Mouse (Mus musculus): Measurements from ENCODE around the gene Card19.

The Card19 gene

GRCm38 (mm10) chr13:49242321-49243065 is 26.7 kb upstream of the Card19 start:
- ChIA-PET CTCF (interaction anchor here in 2 of 4 experiments (0.7 to 1.2 kb wide), 2 partner anchors 8 to 169 kb away, joined by 3 to 6 read pairs; no protein-coding TSS in a partner anchor), POLR2A (interaction anchor here in 2 of 4 experiments (0.6 to 1.2 kb wide), 6 partner anchors 11 to 95 kb away, joined by 3 to 14 read pairs (median 5); partner anchors contain the start of gene Wnk2 (in 1 of the 2))

- CTCF ChIA-PET: interaction anchor here in 2 of 4 experiments (0.6 to 1.0 kb wide), 2 partner anchors 18 kb away, joined by 3 to 11 read pairs; no protein-coding TSS in a partner anchor
These were observed 22.9 kb upstream of the Card19 start for GRCm38 (mm10) chr13:49238737-49239136.

GRCm38 (mm10) chr13:49237617-49238016 is 21.8 kb upstream of the Card19 start:
- ChIA-PET POLR2A (interaction anchor here in 3 of 4 experiments (0.6 to 2.6 kb wide), 9 partner anchors 9 to 141 kb away, joined by 3 to 9 read pairs (median 3); partner anchors contain the start of gene Card19 (in 1 of the 3)), CTCF (interaction anchor here in 2 of 4 experiments (0.7 to 1.0 kb wide), 3 partner anchors 9 to 67 kb away, joined by 3 to 11 read pairs (median 4); no protein-coding TSS in a partner anchor)

More at GRCm38 (mm10) chr13:49238737-49239136, 22.9 kb upstream of the Card19 start:
- POLR2A ChIA-PET: interaction anchor here in 2 of 4 experiments (1.1 to 2.6 kb wide), 4 partner anchors 9 to 140 kb away, joined by 3 to 9 read pairs (median 6); no protein-coding TSS in a partner anchor

DNA sequence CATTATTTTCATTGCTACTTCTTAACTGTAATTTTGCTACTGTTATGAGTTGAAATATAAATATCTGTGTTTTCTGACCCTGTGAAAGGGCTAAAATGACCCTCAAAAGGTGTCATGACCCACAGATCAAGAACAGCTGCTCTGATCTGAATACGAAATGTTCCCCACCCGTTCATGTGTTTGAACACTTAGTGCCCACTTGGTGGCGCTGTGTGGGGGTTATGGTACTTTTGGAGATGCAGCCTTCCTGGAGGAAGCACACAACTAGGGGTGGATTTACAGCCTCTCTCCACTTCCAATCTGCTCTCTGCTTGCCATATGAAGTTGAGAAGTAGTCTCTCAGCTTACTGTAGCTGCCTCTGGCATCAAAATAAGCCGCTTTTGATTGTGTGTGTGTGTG is 18.9 kb upstream of the Card19 start:
- ChIA-PET POLR2A (no interaction called here), CTCF (interaction anchor here in 1 of 4 experiments (1.0 kb wide), 1 partner anchor 8 kb away, joined by 3 read pairs; no protein-coding TSS in a partner anchor)

GRCm38 (mm10) chr13:49233792-49234572 is 18.1 kb upstream of the Card19 start:
- ChIA-PET POLR2A (no interaction called here), CTCF (interaction anchor here in 1 of 4 experiments (1.0 kb wide), 1 partner anchor 9 kb away, joined by 3 read pairs; no protein-coding TSS in a partner anchor)

GRCm38 (mm10) chr13:49225633-49226032 is 9.8 kb upstream of the Card19 start:
- ChIA-PET CTCF (interaction anchor here in 2 of 4 experiments (0.6 to 1.5 kb wide), 4 partner anchors 20 to 224 kb away, joined by 3 to 4 read pairs (median 4); no protein-coding TSS in a partner anchor), POLR2A (interaction anchor here in 3 of 4 experiments (0.7 to 1.3 kb wide), 6 partner anchors 10 to 22 kb away, joined by 3 to 6 read pairs (median 3); partner anchors contain the start of gene Card19 (in 2 of the 3))

GRCm38 (mm10) chr13:49225159-49225558 is 9.3 kb upstream of the Card19 start:
- ChIA-PET POLR2A (interaction anchor here in 3 of 4 experiments (1.1 to 2.0 kb wide), 8 partner anchors 9 to 346 kb away, joined by 3 to 7 read pairs (median 4); partner anchors contain the start of gene Card19 (in 2 of the 3)), CTCF (interaction anchor here in 1 of 4 experiments (1.5 kb wide), 1 partner anchor 224 kb away, joined by 4 read pairs; no protein-coding TSS in a partner anchor)

DNA sequence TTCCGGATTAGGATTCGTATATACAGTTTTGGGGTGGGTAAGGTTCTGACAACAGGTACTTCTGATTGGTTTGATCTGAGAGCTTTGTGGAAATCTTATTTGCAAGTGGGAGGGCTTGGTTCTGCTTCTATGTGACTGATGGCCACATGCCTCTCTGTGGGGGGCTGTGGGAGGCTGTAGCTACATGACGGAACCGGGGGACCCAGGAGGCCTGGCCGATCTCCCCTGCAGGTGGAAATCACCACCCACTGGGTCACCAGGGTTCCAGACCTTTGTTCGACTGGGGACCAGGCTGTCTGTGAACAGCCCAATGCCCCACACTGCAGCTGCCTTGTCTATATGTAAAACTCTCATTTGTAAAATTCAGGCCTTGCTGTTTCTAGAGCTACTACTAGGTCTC is 8.9 kb upstream of the Card19 start:
- ChIA-PET CTCF (interaction anchor here in 1 of 4 experiments (1.0 kb wide), 1 partner anchor 11 kb away, joined by 3 read pairs; no protein-coding TSS in a partner anchor), POLR2A (interaction anchor here in 3 of 4 experiments (0.5 to 2.0 kb wide), 10 partner anchors 9 to 557 kb away, joined by 3 to 7 read pairs (median 4); partner anchors contain the start of genes Card19 (in 2 of the 3), Bicd2 (in 1 of the 3) and Ippk (in 1 of the 3))

DNA sequence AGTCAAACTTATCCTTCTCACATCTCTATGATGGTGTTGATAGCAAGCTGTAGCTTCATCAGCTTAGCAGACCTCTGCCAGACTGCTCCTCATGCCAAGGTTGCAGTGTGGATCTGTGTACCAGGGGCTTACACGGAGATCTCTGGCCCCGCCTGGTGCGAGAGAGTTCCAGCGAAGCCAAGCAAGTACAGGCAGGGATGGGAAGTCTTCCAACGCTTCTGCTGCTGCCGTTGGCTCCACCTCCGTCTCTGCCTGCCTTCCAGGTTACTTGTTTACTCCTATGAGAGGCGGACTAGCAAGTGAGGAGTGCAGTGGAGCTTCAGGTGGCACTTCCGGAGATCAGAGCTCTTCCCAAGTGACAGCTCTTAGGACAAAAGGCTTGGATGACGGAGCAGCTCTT is 8.5 kb upstream of the Card19 start:
- ChIA-PET CTCF (interaction anchor here in 2 of 4 experiments (1.0 kb wide), 2 partner anchors 11 to 24 kb away, joined by 3 to 4 read pairs; no protein-coding TSS in a partner anchor), POLR2A (interaction anchor here in 3 of 4 experiments (0.5 to 2.0 kb wide), 9 partner anchors 9 to 557 kb away, joined by 3 to 7 read pairs (median 4); partner anchors contain the start of genes Card19 (in 2 of the 3), Bicd2 (in 1 of the 3) and Ippk (in 1 of the 3))

DNA sequence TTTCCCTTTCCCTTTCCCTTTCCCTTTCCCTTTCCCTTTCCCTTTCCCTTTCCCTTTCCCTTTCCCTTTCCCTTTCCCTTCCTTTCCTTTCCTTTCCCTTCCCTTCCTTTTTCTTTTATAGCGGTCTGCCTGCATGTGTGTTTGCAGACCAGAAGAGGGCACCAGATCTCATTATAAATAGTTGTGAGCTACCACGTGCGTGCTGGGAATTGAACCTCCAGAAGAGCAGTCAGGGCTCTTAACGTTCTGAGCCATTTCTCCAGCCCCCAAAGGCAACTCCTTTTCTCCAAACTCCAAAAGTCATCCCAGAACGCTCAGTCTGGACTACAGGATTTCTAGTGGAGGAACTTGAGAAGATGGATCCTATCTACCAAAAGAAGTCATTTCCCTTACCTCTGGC is 5.1 kb upstream of the Card19 start:
- ChIA-PET CTCF (interaction anchor here (0.6 to 1.6 kb wide), 20 partner anchors 9 to 1193 kb away, joined by 3 to 14 read pairs (median 4); no protein-coding TSS in a partner anchor), POLR2A (interaction anchor here in 2 of 4 experiments (0.6 to 1.3 kb wide), 11 partner anchors 9 to 263 kb away, joined by 3 to 6 read pairs (median 3); no protein-coding TSS in a partner anchor)

GRCm38 (mm10) chr13:49219367-49219766 is 3.5 kb upstream of the Card19 start:
- ChIA-PET CTCF (interaction anchor here in 1 of 4 experiments (0.6 kb wide), 1 partner anchor 28 kb away, joined by 8 read pairs; no protein-coding TSS in a partner anchor), POLR2A (interaction anchor here in 1 of 4 experiments (1.1 to 1.6 kb wide), 2 partner anchors 12 to 32 kb away, joined by 3 to 4 read pairs; partner anchors contain the start of gene Ninj1)

GRCm38 (mm10) chr13:49218651-49219050 is 2.8 kb upstream of the Card19 start:
- POLR2A ChIA-PET: interaction anchor here in 1 of 4 experiments (1.1 to 1.6 kb wide), 2 partner anchors 13 to 32 kb away, joined by 3 to 4 read pairs; partner anchors contain the start of gene Ninj1
- CTCF ChIA-PET: interaction anchor here in 2 of 4 experiments (0.6 kb wide), 2 partner anchors 11 to 29 kb away, joined by 4 to 8 read pairs; no protein-coding TSS in a partner anchor

DNA sequence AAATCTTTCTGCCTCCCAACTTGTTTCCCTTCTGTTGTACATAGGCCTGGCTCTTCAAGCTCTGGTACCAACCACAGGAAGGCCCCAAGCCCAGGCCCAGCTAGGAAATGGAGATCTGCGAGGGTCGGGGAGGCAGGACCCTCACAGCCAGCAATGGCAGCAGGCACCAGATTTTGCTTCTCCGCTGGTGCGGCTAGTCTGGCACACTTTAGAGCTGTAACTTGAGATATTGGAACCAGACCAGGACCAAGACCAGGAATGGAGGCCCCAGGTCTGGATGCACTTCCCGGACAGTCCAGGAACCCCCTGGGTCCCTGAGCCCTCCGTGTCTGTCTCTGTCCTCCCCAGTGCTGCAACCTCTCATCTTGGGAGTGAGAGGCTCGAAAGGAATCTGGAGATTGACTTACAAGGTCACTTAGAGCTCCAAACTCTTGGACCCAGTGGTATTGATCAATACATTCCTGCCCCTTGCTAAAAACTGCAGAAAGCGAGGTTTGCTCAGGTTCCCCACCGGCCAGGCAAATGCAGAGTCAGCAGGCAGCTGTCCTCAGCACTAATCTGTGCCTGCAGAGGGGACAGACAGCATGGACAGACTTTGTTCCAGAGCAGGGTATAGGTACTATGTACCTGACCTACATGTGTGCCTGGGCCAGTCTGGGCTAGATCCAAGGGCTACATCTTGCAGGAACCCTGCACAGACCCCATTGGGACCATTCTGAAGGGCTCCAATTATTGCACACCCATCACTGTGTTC is 1.1 kb upstream of the Card19 start:
- CTCF ChIA-PET: interaction anchor here in 2 of 4 experiments (0.6 to 1.8 kb wide), 6 partner anchors 12 to 1652 kb away, joined by 3 to 6 read pairs (median 3); no protein-coding TSS in a partner anchor
- POLR2A ChIA-PET: interaction anchor here in 2 of 4 experiments (0.5 to 3.9 kb wide), 15 partner anchors 7 to 486 kb away, joined by 3 to 50 read pairs (median 5); partner anchors contain the start of genes Bicd2 (in 2 of the 2), Ninj1 (in 1 of the 2) and Susd3 (in 1 of the 2)

- POLR2A ChIA-PET: interaction anchor here in 3 of 4 experiments (0.5 to 3.9 kb wide), 28 partner anchors 8 to 670 kb away, joined by 3 to 50 read pairs (median 4); partner anchors contain the start of genes Bicd2 (in 2 of the 3), Iars (in 1 of the 3), Ninj1 (in 1 of the 3) and Susd3 (in 1 of the 3)
- CTCF ChIA-PET: interaction anchor here in 3 of 4 experiments (0.5 to 1.8 kb wide), 6 partner anchors 11 to 562 kb away, joined by 3 to 6 read pairs (median 4); no protein-coding TSS in a partner anchor
These were observed 349 bp upstream of the Card19 start for GRCm38 (mm10) chr13:49216220-49216552.

DNA sequence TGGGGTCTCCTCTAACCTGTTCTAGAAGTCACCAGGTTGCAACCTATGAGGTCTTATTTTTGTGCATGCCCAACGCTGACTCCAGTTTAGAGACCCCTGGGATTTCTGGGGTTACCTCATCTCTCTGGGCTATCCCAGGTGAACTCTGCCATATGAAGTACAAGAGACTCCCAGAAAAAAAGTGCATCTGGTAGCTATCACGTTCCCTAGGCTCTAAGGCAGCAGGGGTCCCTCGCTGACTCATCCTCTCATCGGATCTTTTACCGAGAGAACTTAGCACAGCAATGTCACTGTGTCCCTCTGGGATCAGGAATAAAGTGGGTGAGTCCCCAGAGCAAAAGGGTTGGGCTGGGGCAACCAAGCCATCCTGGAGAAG is 721 bp downstream of the Card19 start:
- ChIA-PET CTCF (interaction anchor here in 2 of 4 experiments (0.5 to 1.0 kb wide), 2 partner anchors 10 to 37 kb away, joined by 3 read pairs; no protein-coding TSS in a partner anchor), POLR2A (interaction anchor here in 3 of 4 experiments (0.6 to 3.9 kb wide), 18 partner anchors 9 to 669 kb away, joined by 3 to 50 read pairs (median 4); partner anchors contain the start of genes Ninj1 (in 3 of the 3) and Susd3 (in 1 of the 3))

DNA sequence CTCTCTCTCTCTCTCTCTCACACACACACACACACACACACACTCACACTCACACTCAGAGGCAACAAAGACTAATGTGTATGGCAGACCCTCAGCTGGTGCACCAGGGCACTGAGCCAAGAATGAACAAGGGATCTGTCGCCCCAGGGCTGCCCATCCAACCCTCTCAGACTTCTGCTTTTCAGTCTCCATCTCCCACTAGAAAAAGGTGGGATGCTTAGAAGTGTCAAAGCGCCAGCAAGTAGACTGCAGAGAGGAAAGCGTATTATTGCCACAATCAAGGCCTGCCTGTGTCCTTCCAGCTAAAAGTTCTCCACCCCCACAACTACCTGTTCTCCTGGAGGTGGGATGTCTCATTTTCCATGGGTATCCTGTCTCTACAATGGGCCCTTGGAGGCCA is 1.4 kb downstream of the Card19 start:
- ChIA-PET POLR2A (interaction anchor here (0.6 to 3.9 kb wide), 8 partner anchors 11 to 114 kb away, joined by 3 to 50 read pairs (median 3); partner anchors contain the start of genes Ninj1 (in 2 of the 4) and Susd3 (in 1 of the 4)), CTCF (interaction anchor here in 2 of 4 experiments (0.5 to 1.6 kb wide), 5 partner anchors 9 to 124 kb away, joined by 3 to 6 read pairs (median 3); no protein-coding TSS in a partner anchor)

Data from embryonic stem cell, embryonic (primary cell).